Mouse (Mus musculus): ENCODE results near the gene Spp2.
A peak's percentile ranks its signal among the peaks of the same experiment; 100 is the strongest.

Gene Spp2

DNA sequence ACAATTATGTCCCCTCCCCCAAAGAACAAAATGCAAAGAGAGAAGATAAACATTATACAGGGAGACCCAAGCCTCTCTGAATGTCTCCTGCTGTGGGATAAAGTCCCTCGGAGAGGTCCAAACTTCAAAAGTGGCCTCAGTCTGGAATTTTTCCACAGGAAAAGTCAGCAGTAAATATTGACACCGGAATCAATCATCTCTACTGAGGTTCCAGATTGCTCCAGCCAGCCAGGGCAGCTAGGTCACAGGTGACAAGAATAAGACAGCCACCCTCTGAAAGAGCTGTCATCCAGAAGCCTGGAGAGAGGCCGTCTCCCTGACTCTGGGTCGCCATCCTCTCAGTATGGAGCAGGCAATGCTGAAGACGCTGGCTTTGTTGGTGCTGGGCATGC lies at the start of gene Spp2:
TSS of gene Spp2 (plus strand) at position 155 of the 392 bp plus-strand sequence.
- no peak for DNase-seq

DNA sequence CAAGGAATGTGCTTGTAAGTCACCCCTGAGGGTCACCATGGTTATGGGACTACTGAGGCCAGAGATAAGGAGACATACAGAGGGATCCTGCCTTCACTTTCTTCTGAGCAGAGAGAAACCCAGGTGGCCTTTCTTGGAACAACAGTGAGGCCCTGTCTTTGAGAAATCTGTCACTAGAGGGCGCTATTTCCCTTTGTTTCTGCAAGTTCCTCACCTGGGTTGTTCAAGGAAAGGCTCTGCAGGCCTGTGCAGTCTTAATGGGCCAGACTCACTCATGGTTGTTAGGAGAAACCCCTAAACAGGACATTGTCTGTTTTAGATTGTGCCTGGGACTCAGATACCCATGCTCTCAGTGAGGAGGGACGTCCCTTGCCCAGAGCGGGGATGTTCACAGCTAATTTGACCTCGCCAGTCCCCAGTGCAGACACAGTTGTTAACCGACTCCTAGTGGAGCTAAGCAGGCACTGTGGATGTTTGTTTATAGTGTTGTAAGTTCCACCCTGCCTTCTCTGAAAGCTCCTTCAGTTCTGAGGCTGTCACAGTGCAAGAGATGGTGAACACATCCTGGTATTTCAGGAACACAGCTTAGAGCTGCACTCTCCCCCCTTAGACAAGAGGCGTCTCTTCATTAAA lies 49.2 kb upstream of the Spp2 start:
- peak; percentile 12 to 29 for DNase-seq

DNA sequence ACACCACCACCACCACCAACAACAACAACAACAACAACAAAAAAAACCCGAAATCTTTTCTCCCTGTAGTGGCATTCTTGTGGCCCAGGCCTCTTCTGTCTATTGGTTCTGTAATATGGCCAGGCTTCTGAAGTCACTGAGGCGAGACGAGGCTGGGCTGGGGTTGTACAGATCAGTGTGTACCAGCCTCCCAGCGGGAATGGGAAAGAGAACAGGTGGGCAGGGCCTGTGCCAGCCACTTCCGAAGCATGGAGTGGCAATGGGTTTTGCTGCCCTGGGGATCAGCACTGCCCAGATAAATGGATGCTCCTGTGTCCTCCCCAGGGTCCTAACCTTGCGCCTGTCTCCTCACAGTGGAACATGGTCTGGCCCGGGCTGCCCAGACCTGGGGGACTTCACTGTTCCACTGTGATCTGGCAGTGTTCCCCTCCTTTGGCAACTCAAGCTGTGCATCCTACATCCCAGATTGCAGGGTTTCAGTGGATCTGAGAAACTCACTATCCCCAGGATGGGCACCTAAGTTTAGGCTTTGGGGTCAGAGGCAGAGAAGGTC lies 48.6 kb upstream of the Spp2 start:
- no peak for DNase-seq

DNA sequence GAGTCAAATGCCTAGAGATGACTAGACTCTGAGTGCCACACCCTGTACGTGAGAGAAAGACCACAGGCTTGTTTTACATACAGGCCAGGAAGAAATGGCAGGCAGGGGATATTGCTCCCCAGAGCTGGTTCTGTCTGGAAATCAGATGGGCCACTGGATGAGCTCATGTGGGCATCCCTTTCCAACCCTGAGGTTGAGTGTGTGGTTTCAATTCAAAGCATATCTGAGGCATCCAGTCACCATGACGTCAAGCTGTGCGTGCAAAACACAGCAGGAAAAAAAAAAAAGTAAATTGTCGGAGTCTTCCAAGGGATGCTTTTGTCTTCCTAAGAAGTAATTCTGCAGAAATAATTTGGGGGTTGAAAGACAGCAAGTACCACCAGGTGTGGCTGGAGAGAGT lies 45.7 kb upstream of the Spp2 start:
- no peak for DNase-seq

- DNase-seq: no peak
These were observed 39.7 kb upstream of the Spp2 start for GRCm38 (mm10) chr1:88366881-88367644.

DNA sequence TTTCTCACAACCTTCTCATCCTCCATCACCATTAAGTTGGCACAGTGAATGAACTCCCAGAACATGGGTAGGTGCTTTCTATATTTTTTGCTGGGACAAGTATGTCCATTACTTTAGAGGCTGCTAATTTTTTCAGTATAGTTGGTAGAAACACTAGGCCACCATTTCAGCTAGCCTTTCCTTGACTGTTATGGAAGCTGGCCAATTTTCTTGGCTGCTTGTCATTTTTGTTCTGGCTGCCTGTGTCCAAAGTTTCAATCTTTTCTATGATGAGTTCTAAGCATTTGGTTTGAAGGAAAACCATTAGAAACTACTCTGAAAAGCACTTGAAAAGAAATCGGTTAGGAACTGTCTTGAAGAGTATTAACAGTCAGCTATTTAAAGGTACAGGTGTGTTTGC lies 28.3 kb upstream of the Spp2 start:
- DNase-seq: no peak

DNA sequence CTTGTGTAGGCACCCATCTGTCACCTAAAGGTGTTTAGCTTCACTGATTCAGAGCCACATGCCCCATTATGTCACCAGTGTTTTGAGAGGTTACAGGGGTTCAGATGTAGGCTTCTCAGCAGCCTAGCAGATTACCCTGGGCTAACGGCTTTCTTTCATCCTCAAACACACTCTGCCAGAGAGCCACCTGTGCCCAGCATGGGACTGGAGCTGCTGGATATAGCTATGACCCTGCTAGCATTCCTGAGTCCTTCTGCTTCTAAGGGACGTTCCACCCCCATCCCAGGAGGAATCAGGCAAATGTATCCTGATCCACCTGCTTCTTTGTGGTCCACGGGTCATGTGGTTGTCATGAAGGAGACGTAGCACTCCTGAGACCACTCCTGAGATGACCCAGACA lies 15.1 kb upstream of the Spp2 start:
- DNase-seq: no peak

- DNase-seq: no peak
These were observed 13.4 kb upstream of the Spp2 start for GRCm38 (mm10) chr1:88393321-88393720.

- no peak for DNase-seq
These were observed 3.4 kb upstream of the Spp2 start for GRCm38 (mm10) chr1:88403378-88403777.

GRCm38 (mm10) chr1:88406078-88406806 lies 519 bp upstream of the Spp2 start:
- no peak for DNase-seq

DNA sequence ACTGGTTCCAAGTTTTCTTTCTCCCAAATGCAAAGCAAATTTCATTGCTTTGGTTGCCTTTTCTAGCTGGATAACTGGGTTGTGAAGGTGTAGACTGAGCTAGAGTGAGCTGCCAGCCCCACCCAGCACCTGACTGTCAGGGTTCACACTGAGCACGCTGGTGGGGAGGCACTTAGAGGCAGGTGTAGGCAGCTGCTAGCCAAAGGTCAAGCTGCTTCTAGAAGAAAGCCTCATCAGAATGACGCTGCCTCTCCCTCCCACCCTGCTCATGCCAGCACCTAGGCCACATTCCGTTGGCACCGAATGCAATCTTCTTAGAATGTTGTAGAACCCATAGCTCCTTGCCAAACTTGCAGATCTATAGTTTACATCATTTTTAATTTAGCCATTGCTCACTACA lies 1.6 kb downstream of the Spp2 start:
- DNase-seq: no peak

DNA sequence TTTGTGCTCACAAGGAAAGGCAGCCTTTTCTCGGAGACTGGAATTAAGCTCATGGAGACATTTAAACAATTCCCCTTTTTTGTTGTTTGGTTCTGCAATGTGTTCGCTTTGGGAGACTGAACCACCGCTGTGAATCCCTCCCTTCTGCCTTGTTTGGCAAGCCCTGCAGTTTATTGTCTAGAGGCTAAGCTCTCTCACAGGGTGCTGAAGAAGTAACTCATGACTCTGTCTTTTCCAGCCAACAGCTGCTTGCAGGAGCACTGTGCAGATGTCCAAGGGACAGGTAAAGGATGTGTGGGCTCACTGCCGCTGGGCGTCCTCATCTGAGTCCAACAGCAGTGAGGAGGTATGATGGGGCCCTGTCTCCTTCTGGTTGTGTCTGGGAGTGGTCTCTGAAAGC lies 5.3 kb downstream of the Spp2 start:
- DNase-seq: no peak

- no peak for DNase-seq
These were observed 12.2 kb downstream of the Spp2 start for GRCm38 (mm10) chr1:88418943-88419342.

GRCm38 (mm10) chr1:88422045-88422444 lies 15.3 kb downstream of the Spp2 start:
- no peak for DNase-seq

- DNase-seq: no peak
These were observed 16.2 kb downstream of the Spp2 start for GRCm38 (mm10) chr1:88422846-88423395.

- DNase-seq: peak; percentile 81 to 82
These were observed 18.0 kb downstream of the Spp2 start for GRCm38 (mm10) chr1:88424602-88425252.

GRCm38 (mm10) chr1:88427987-88428741 lies 21.4 kb downstream of the Spp2 start:
- DNase-seq: no peak

GRCm38 (mm10) chr1:88429413-88429812 lies 22.7 kb downstream of the Spp2 start:
- no peak for DNase-seq

GRCm38 (mm10) chr1:88431262-88431661 lies 24.5 kb downstream of the Spp2 start:
- no peak for DNase-seq

GRCm38 (mm10) chr1:88432601-88433000 lies 25.8 kb downstream of the Spp2 start:
- DNase-seq: no peak

DNA sequence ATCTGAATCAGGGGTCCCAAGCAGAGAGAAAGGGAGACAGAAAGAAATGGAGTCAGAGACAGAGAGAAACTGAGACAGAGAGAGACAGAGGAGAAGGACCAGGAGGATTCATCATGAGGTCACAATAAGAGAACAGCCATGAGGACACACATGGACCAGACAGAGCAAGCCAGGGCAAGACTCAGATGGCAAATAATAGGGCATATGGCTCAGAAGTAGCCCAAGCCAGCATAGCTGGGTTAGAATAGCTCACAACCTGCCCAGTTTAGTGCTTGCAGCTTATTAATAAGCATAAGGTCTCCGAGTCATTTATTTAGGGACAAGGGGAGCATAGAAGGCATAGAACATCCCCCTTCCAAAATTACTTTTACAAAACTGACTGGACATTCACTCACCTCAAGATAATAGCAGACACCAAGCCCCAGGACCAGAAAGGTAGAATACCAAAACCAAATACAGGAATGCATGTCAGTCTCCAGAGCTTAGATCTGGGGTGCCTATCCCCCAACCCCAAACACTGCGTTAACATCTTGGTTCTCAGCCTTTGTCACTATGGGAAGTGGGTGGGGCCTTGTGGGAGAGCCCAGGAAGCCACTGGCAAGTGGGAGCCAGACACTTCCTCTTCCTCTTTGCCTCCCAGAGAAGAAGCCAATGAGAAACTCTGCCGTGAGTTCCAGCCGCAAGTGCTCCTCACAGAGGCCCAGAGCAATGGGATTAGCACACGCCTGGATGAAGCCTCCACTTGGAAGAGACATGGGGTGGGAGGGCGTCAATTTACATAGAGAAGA lies 26.5 kb downstream of the Spp2 start:
- DNase-seq: no peak
